Mouse (Mus musculus) embryonic facial prominence, embryonic 13.5 days (tissue): ENCODE results near the gene Nat9. TPM values are rescaled to one million over a fixed set of nuclear protein-coding genes. Genes with fewer than 3 reads are reported as not detected.

Source experiments
- ATAC-seq: fragments of 200-750 bp; cut with Nextera tagmentation; 2 replicates; pipeline ENCODE4 v1.8.0; 2017; ENCODE audit warnings: low read depth; ENCODE audit not compliant: insufficient number of reproducible peaks, insufficient read depth, low FRiP score, low TSS enrichment
- H3K27ac ChIP-seq: fragments of 300-500 bp; sonication (generic); 2 replicates; pipeline ENCODE4 v1.5.1; 2015; ENCODE audit warnings: moderate library complexity, mild to moderate bottlenecking, inconsistent platforms
- H3K27me3 ChIP-seq: fragments of 300-500 bp; sonication (generic); 2 replicates; pipeline ENCODE4 v1.6.1; 2015; ENCODE audit warnings: mild to moderate bottlenecking, inconsistent platforms
- H3K36me3 ChIP-seq: fragments of 300-500 bp; sonication (generic); 2 replicates; pipeline ENCODE4 v1.6.1; 2015; ENCODE audit warnings: mild to moderate bottlenecking, inconsistent platforms
- H3K4me1 ChIP-seq: fragments of 300-500 bp; sonication (generic); 2 replicates; pipeline ENCODE4 v1.6.1; 2015; ENCODE audit warnings: inconsistent platforms
- H3K4me2 ChIP-seq: fragments of 300-500 bp; sonication (generic); 2 replicates; pipeline ENCODE4 v1.6.1; 2015; ENCODE audit warnings: moderate library complexity, mild to moderate bottlenecking, inconsistent platforms
- H3K4me3 ChIP-seq: fragments of 300-500 bp; sonication (generic); 2 replicates; pipeline ENCODE4 v1.5.1; 2015; ENCODE audit warnings: mild to moderate bottlenecking, inconsistent platforms
- H3K9ac ChIP-seq: fragments of 300-500 bp; sonication (generic); 2 replicates; pipeline ENCODE4 v1.6.1; 2015; ENCODE audit warnings: mild to moderate bottlenecking, inconsistent platforms
- H3K9me3 ChIP-seq: fragments of 300-500 bp; sonication (generic); 2 replicates; pipeline ENCODE4 v1.6.1; 2016; ENCODE audit warnings: inconsistent platforms
- WGBS: fragments of 180-500 bp; shearing (Covaris S2); methylation state at CpG from one replicate; pipeline ENCODE4 v1.1.7; 2015; ENCODE audit warnings: mixed read lengths; 5-methylcytosine and 5-hydroxymethylcytosine counted together
- polyA plus RNA-seq: library from polyadenylated mRNA; unstranded; fragments of >200 nt; fragmentation: Nextera tagmentation; extraction: Ambion mirVana; gene quantifications from 2 replicates; pipeline ENCODE4 v1.2.1, GENCODE M21; 2015

The Nat9 gene
- polyA plus RNA-seq, 1 experiment from 2014 or later = 23.9 TPM

DNA sequence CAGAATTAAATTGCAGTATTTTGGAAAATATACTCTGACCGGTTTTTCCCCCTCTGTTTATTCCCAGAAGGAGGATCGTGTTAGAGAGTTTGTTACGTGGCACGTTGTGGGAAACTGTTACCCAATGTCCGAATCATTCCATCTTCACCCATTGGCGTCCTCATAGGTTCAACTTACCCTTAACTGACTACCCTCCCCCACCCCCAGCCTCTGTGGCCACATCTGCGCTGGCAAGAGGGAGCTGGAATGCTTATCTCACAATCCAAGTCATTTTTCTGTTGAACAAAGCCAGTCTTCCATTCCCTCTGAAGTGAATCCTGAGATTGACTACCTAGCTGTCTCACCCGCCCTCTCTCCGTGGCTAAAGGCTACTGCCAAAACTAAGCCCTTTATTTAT is 25.5 kb downstream of the Nat9 start:
- Histone ChIP-seq H3K9ac (no peak overlapping the region; the same call in 1 of the 2 replicates), H3K4me3 (peak overlapping the region; percentile 59), H3K9me3 (no peaks in the 10 kb centered on the region), H3K27ac (peak overlapping the region; percentile 51; the same call in 1 of the 2 replicates), H3K36me3 (no peaks in the 10 kb centered on the region), H3K4me1 (peaks cover 43% of the 10 kb centered on the region), H3K4me2 (peak overlapping the region; percentile 90), H3K27me3 (peaks cover 69% of the 10 kb centered on the region)
- ATAC-seq = no peak
- WGBS = 16% methylated on average over 9 of the region's 9 CpGs

GRCm38 (mm10) chr11:115161578-115162204 is 26.0 kb downstream of the Nat9 start:
- no peak for ATAC-seq
- Histone ChIP-seq H3K9ac (no peak overlapping the region), H3K27ac (no peak overlapping the region), H3K27me3 (peaks cover 70% of the 10 kb centered on the region), H3K4me1 (peaks cover 43% of the 10 kb centered on the region), H3K4me3 (no peak overlapping the region), H3K9me3 (no peaks in the 10 kb centered on the region), H3K4me2 (no peak overlapping the region), H3K36me3 (no peaks in the 10 kb centered on the region)
- WGBS = 63% methylated on average over 9 of the region's 9 CpGs

GRCm38 (mm10) chr11:115160883-115161577 is 26.6 kb downstream of the Nat9 start:
- ATAC-seq = no peak
- H3K27me3 ChIP-seq = peaks cover 70% of the 10 kb centered on the region
- no peak overlapping the region for H3K4me2 ChIP-seq
- WGBS = 26% methylated on average over 10 of the region's 10 CpGs
- no peaks in the 10 kb centered on the region for H3K9me3 ChIP-seq
- peaks cover 43% of the 10 kb centered on the region for H3K4me1 ChIP-seq
- H3K4me3 ChIP-seq = no peak overlapping the region
- H3K9ac ChIP-seq = no peak overlapping the region
- H3K27ac ChIP-seq = no peak overlapping the region
- no peaks in the 10 kb centered on the region for H3K36me3 ChIP-seq

GRCm38 (mm10) chr11:115160016-115160797 is 27.5 kb downstream of the Nat9 start:
- no peak overlapping the region for H3K4me3 ChIP-seq
- no peaks in the 10 kb centered on the region for H3K36me3 ChIP-seq
- no peaks in the 10 kb centered on the region for H3K9me3 ChIP-seq
- peaks cover 43% of the 10 kb centered on the region for H3K4me1 ChIP-seq
- WGBS = 54% methylated on average over 11 of the region's 11 CpGs
- ATAC-seq = no peak
- no peak overlapping the region for H3K27ac ChIP-seq
- 0 out of 2 replicates have a peak overlapping the region, but pooled peaks have one; percentile 21 for H3K9ac ChIP-seq
- peaks cover 70% of the 10 kb centered on the region for H3K27me3 ChIP-seq
- H3K4me2 ChIP-seq = no peak overlapping the region

- Histone ChIP-seq H3K4me3 (no peak overlapping the region), H3K4me1 (peaks cover 30% of the 10 kb centered on the region), H3K4me2 (no peak overlapping the region), H3K27ac (peak overlapping the region; percentile 33; the same call in 1 of the 2 replicates), H3K27me3 (peaks cover 70% of the 10 kb centered on the region), H3K9me3 (no peaks in the 10 kb centered on the region), H3K9ac (no peak overlapping the region; the same call in 1 of the 2 replicates), H3K36me3 (no peaks in the 10 kb centered on the region)
- no peak for ATAC-seq
- WGBS = 27% methylated on average over 12 of the region's 12 CpGs
Measured at GRCm38 (mm10) chr11:115157933-115158719, 29.5 kb downstream of the Nat9 start.

- Histone ChIP-seq H3K27ac (no peak overlapping the region), H3K4me2 (no peak overlapping the region), H3K9me3 (no peaks in the 10 kb centered on the region), H3K4me1 (peaks cover 30% of the 10 kb centered on the region), H3K4me3 (no peak overlapping the region), H3K36me3 (no peaks in the 10 kb centered on the region), H3K9ac (no peak overlapping the region), H3K27me3 (peaks cover 55% of the 10 kb centered on the region)
- WGBS = 6% methylated on average over 5 of the region's 5 CpGs
- no peak for ATAC-seq
Measured at GRCm38 (mm10) chr11:115155053-115155634, 32.5 kb downstream of the Nat9 start.

DNA sequence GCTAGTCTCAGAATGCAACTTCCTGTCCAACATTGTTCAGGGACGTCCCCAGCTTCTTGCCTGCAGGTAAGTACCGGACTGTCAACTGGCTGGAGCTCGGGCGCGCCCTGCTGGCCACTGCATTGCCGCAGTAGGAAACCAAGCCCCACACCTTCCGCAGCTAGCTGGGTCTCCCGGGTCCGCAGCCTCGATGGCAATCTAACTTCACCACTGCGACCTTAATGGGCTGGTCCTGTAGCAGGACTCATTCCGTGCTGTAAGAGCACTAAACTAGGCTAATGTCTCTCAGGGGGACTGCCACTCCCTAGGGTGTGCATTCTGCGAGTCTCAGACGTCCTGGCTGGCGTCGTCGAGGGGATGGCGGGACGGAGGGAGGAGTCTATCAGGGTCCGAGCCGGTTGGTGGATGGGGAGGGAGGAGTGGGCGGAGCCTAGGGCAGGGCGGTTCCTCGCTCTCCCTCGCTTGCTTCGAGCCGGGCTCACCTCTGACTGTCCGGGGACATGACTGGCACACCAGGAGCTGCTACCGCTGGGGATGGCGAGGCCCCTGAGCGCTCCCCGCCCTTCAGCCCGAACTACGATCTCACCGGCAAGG is 33.9 kb downstream of the Nat9 start:
- ATAC-seq = 0 out of 2 replicates have a peak, but pooled peaks have one; percentile 39
- H3K27me3 ChIP-seq = peaks cover 52% of the 10 kb centered on the region
- peak overlapping the region; percentile 37 for H3K4me3 ChIP-seq
- 0 out of 2 replicates have a peak overlapping the region, but pooled peaks have one; percentile 33 for H3K9ac ChIP-seq
- H3K9me3 ChIP-seq = peaks cover 3% of the 10 kb centered on the region; the same call in 1 of the 2 replicates
- no peak overlapping the region for H3K27ac ChIP-seq
- H3K4me2 ChIP-seq = peak overlapping the region; percentile 53
- WGBS = 1% methylated on average over 32 of the region's 35 CpGs
- no peaks in the 10 kb centered on the region for H3K36me3 ChIP-seq
- H3K4me1 ChIP-seq = peaks cover 30% of the 10 kb centered on the region

DNA sequence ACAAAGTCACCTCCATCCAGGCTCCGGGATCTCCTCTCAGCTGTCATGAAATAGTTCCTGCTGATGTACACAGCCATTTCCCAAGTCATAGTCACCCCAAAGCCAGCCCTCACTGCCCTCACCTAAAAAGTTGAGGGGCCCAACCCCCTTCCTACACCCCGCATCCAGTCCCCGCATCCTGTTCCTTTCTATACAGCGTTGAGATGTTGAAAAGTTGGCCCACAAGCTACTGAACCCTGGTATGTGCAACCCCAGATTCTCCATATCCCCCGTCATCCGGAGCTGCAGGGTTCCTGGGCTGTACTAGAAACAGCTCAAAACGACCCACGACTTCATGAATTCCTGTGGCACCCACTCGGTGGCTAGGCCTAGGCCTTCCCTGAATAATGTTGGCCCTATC is 34.6 kb downstream of the Nat9 start:
- no peak overlapping the region for H3K27ac ChIP-seq
- ATAC-seq = no peak
- peaks cover 52% of the 10 kb centered on the region for H3K27me3 ChIP-seq
- H3K4me2 ChIP-seq = no peak overlapping the region
- H3K36me3 ChIP-seq = no peaks in the 10 kb centered on the region
- WGBS = 80% methylated on average over 9 of the region's 9 CpGs
- H3K9me3 ChIP-seq = peaks cover 3% of the 10 kb centered on the region; the same call in 1 of the 2 replicates
- H3K4me3 ChIP-seq = no peak overlapping the region
- peaks cover 24% of the 10 kb centered on the region for H3K4me1 ChIP-seq
- H3K9ac ChIP-seq = no peak overlapping the region

GRCm38 (mm10) chr11:115151755-115152429 is 35.8 kb downstream of the Nat9 start:
- peaks cover 3% of the 10 kb centered on the region; the same call in 1 of the 2 replicates for H3K9me3 ChIP-seq
- peak overlapping the region; percentile 36 for H3K4me3 ChIP-seq
- H3K9ac ChIP-seq = peak overlapping the region; percentile 61
- H3K27ac ChIP-seq = no peak overlapping the region
- ATAC-seq = 0 out of 2 replicates have a peak, but pooled peaks have one; percentile 56
- H3K4me2 ChIP-seq = peak overlapping the region; percentile 64
- WGBS = 4% methylated on average over 15 of the region's 15 CpGs
- H3K27me3 ChIP-seq = peaks cover 45% of the 10 kb centered on the region
- peaks cover 18% of the 10 kb centered on the region for H3K4me1 ChIP-seq
- H3K36me3 ChIP-seq = no peaks in the 10 kb centered on the region

GRCm38 (mm10) chr11:115150741-115151254 is 36.9 kb downstream of the Nat9 start:
- WGBS = 64% methylated on average over 6 of the region's 6 CpGs
- ATAC-seq = no peak
- H3K9ac ChIP-seq = no peak overlapping the region
- peaks cover 3% of the 10 kb centered on the region; the same call in 1 of the 2 replicates for H3K9me3 ChIP-seq
- H3K36me3 ChIP-seq = no peaks in the 10 kb centered on the region
- no peak overlapping the region for H3K4me2 ChIP-seq
- H3K4me1 ChIP-seq = peaks cover 18% of the 10 kb centered on the region
- H3K4me3 ChIP-seq = no peak overlapping the region
- H3K27me3 ChIP-seq = peaks cover 34% of the 10 kb centered on the region
- H3K27ac ChIP-seq = no peak overlapping the region
